Mouse (Mus musculus): Measurements from ENCODE around the gene Stard13.

The Stard13 gene

GRCm38 (mm10) chr5:151104354-151105053, 129.1 kb downstream of the Stard13 start:
- peak; percentile 6 for DNase-seq (ENCODE audit: low spot score)

- DNase-seq (ENCODE audit: low spot score) = no peak
Measured at GRCm38 (mm10) chr5:151103284-151103683, 130.4 kb downstream of the Stard13 start.

GRCm38 (mm10) chr5:151102262-151102661, 131.4 kb downstream of the Stard13 start:
- no peak for DNase-seq (ENCODE audit: low spot score)

GRCm38 (mm10) chr5:151096012-151096411, 137.6 kb downstream of the Stard13 start:
- DNase-seq (ENCODE audit: low spot score) = no peak

- no peak for DNase-seq (ENCODE audit: low spot score)
Measured at GRCm38 (mm10) chr5:151092886-151093665, 140.6 kb downstream of the Stard13 start.

- DNase-seq (ENCODE audit: low spot score) = no peak
Measured at GRCm38 (mm10) chr5:151090996-151091395, 142.6 kb downstream of the Stard13 start.

- DNase-seq (ENCODE audit: low spot score) = no peak
Measured at GRCm38 (mm10) chr5:151089201-151089600, 144.4 kb downstream of the Stard13 start.

GRCm38 (mm10) chr5:151086425-151087202, 147.0 kb downstream of the Stard13 start:
- no peak for DNase-seq (ENCODE audit: low spot score)

- no peak for DNase-seq (ENCODE audit: low spot score)
Measured at GRCm38 (mm10) chr5:151085749-151086148, 147.9 kb downstream of the Stard13 start.

- no peak for DNase-seq (ENCODE audit: low spot score)
Measured at GRCm38 (mm10) chr5:151080276-151080675, 153.4 kb downstream of the Stard13 start.

- DNase-seq (ENCODE audit: low spot score) = no peak
Measured at GRCm38 (mm10) chr5:151077953-151078352, 155.7 kb downstream of the Stard13 start.

- DNase-seq (ENCODE audit: low spot score) = no peak
Measured at GRCm38 (mm10) chr5:151076917-151077316, 156.7 kb downstream of the Stard13 start.

- DNase-seq (ENCODE audit: low spot score) = no peak
Measured at GRCm38 (mm10) chr5:151074282-151074681, 159.4 kb downstream of the Stard13 start.

- no peak for DNase-seq (ENCODE audit: low spot score)
Measured at GRCm38 (mm10) chr5:151071430-151071829, 162.2 kb downstream of the Stard13 start.

- no peak for DNase-seq (ENCODE audit: low spot score)
Measured at GRCm38 (mm10) chr5:151070896-151071295, 162.7 kb downstream of the Stard13 start.

GRCm38 (mm10) chr5:151069569-151069968, 164.1 kb downstream of the Stard13 start:
- no peak for DNase-seq (ENCODE audit: low spot score)

- no peak for DNase-seq (ENCODE audit: low spot score)
Measured at GRCm38 (mm10) chr5:151066016-151066415, 167.6 kb downstream of the Stard13 start.

- no peak for DNase-seq (ENCODE audit: low spot score)
Measured at GRCm38 (mm10) chr5:151065228-151065627, 168.4 kb downstream of the Stard13 start.

- no peak for DNase-seq (ENCODE audit: low spot score)
Measured at GRCm38 (mm10) chr5:151061942-151062341, 171.7 kb downstream of the Stard13 start.

GRCm38 (mm10) chr5:151060476-151060875, 173.2 kb downstream of the Stard13 start:
- no peak for DNase-seq (ENCODE audit: low spot score)

- no peak for DNase-seq (ENCODE audit: low spot score)
Measured at GRCm38 (mm10) chr5:151059772-151060171, 173.9 kb downstream of the Stard13 start.

- no peak for DNase-seq (ENCODE audit: low spot score)
Measured at GRCm38 (mm10) chr5:151059352-151059751, 174.3 kb downstream of the Stard13 start.

- DNase-seq (ENCODE audit: low spot score) = no peak
Measured at GRCm38 (mm10) chr5:151057716-151058115, 175.9 kb downstream of the Stard13 start.

Measured in retina, embryonic 14.5 days (tissue).